Mouse (Mus musculus): ENCODE measurements around the gene Gstp3.

DNA sequence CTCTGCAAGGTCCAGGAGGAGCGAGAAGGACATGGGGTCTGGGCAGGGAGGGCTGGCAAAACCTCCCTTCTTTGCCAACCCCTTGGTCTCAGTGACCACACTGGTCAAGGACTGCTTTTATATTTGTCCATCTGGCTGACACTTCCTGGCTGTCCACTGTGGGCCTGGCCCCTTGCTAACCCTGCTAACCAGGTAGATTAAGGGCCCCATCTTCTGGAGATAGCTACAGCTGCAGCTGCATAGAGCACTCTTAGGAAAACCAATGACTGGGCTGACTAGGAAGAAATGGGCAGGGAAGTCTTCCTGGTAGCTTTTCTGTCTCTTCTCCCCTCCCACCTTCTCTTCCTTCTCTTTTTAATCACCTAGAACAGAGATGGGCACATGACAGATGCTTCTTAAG lies 25.6 kb upstream of the Gstp3 start:
- TF ChIP-seq POLR2A (IDR thresholded peaks at IDR 0.05; ENCODE audit: insufficient read depth, low read depth, low read length) = no peak
- peak; percentile 42 for TF ChIP-seq CTCF (IDR thresholded peaks at IDR 0.05)
- no peak for TF ChIP-seq EP300 (IDR thresholded peaks at IDR 0.05; ENCODE audit: insufficient read depth, low read depth, low read length)

All from heart, adult 2 months (tissue).